Mouse (Mus musculus): Measurements from ENCODE around the gene Epas1. TPM values are rescaled to one million over a fixed set of nuclear protein-coding genes. Genes with fewer than 3 reads are reported as not detected.

Epas1 gene
- total RNA-seq, 2 experiments from 2014 or later, result 98.7 to 99.2 TPM

- Histone ChIP-seq H3K4me3 (no peak overlapping the region), H3K27ac (peak overlapping the region; percentile 32; the same call in 1 of the 2 replicates)
- TF ChIP-seq CTCF (conservative IDR thresholded peaks at IDR 0.05), result no peak
- DNase-seq (ENCODE audit: low spot score in 2 of 2), result no peak
Measured at GRCm38 (mm10) chr17:86765762-86766404, 12.4 kb downstream of the Epas1 start.

- peak overlapping the region; percentile 77; the same call in 1 of the 2 replicates for H3K27ac ChIP-seq
- H3K4me3 ChIP-seq, result no peak overlapping the region
- no peak for DNase-seq (ENCODE audit: low spot score in 2 of 2)
- peak; percentile 51 for TF ChIP-seq CTCF (conservative IDR thresholded peaks at IDR 0.05)
Measured at GRCm38 (mm10) chr17:86766412-86766811, 12.9 kb downstream of the Epas1 start.

DNA sequence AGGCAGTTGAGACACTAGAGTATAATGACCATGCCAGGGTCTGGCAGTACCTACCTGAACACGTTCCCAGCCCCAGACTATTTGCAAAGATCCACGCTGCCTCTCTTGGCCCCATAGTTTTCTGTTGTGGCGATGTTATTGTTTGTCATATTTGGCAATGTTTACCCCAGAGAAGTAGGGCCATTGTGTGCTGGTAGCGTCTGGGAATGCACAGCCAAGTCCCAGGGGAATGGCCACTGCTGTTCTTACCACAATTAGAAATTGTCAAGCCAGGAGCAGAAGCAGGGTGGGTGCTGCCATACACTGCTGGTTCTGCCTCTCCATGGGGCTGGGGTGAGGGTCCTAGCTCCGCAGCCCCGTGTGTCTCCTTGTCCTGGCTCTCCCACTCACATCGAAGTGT, 15.1 kb downstream of the Epas1 start:
- no peak overlapping the region for H3K4me3 ChIP-seq
- H3K27ac ChIP-seq, result peak overlapping the region; percentile 77
- no peak for TF ChIP-seq CTCF (conservative IDR thresholded peaks at IDR 0.05)
- DNase-seq (ENCODE audit: low spot score in 2 of 2), result no peak

DNA sequence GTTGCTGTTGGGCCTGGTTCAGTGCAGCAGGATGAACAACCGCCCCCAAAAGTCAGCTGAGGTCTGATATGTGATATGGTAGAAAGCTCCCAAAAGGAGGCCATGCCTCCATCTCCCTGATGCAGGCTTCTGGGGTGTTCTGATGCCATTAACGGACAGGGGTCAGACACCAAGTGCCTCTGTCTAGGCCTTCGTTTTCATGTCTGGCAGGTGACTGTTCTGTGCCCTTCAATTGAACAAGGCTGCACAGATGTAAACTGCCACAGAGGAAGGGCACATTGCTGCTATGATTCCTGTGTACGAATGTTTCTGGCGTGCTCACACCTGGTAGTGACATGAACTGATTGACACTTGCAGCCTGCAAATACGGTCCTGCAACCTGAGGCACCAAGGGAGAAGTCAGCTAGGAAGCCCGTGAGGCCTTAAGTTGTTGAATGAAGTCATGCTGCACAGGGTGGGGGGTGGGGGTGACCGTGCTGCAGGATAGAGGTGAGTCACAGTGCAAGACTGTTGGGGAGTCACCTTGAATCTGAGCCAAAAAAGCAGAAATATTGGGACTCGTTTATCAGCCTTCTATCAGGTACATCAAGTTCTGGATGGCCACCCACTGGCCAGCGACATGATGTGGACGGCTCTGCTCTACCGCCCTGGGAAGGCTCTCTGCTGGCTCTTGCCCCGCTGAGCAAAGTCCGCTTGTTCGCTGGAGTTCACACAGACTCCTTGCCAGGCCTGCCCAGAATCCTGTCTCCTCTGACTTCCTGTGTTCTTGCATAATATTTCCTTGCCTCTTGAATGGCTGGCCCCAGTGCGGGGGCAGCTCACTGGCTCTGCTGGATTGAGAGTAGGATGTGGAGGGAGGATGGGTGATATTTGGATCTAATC, 16.1 kb downstream of the Epas1 start:
- Histone ChIP-seq H3K4me3 (no peak overlapping the region), H3K27ac (peak overlapping the region; percentile 77)
- 0 out of 2 replicates have a peak, but pooled peaks have one; percentile 15 for TF ChIP-seq CTCF (conservative IDR thresholded peaks at IDR 0.05)
- no peak for DNase-seq (ENCODE audit: low spot score in 2 of 2)

- DNase-seq (ENCODE audit: low spot score in 2 of 2), result no peak
- no peak for TF ChIP-seq CTCF (conservative IDR thresholded peaks at IDR 0.05)
- peak overlapping the region; percentile 77 for H3K27ac ChIP-seq
- H3K4me3 ChIP-seq, result no peak overlapping the region
Measured at GRCm38 (mm10) chr17:86770848-86771247, 17.3 kb downstream of the Epas1 start.

- TF ChIP-seq CTCF (conservative IDR thresholded peaks at IDR 0.05), result no peak
- no peak for DNase-seq (ENCODE audit: low spot score in 2 of 2)
- Histone ChIP-seq H3K4me3 (peak overlapping the region; percentile 20; the same call in 1 of the 2 replicates), H3K27ac (peak overlapping the region; percentile 21; the same call in 1 of the 2 replicates)
Measured at GRCm38 (mm10) chr17:86772035-86772434, 18.5 kb downstream of the Epas1 start.

- Histone ChIP-seq H3K4me3 (no peak overlapping the region), H3K27ac (peak overlapping the region; percentile 21; the same call in 1 of the 2 replicates)
- DNase-seq (ENCODE audit: low spot score in 2 of 2), result no peak
- TF ChIP-seq CTCF (conservative IDR thresholded peaks at IDR 0.05), result no peak
Measured at GRCm38 (mm10) chr17:86772929-86773588, 19.6 kb downstream of the Epas1 start.

DNA sequence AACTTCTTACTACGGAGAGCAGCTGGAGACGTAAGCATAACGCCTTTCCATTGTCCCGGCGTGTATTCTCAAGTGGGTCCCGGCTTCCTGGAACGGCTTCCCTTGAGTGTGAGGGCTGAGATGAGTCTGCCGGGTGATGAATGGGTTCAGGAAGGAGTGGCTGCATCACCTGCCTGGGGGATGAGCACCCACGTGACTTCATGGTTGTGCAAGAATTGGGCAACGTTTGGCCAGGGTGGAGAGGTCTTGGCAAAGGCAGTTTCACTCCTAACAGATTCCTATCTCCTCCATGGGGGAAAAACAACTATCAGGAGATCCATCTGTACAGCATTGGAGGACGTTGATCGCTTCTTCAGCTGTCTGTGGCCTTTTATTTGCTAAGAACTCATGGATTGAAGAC, 23.0 kb downstream of the Epas1 start:
- DNase-seq (ENCODE audit: low spot score in 2 of 2), result no peak
- no peak overlapping the region for H3K4me3 ChIP-seq
- TF ChIP-seq CTCF (conservative IDR thresholded peaks at IDR 0.05), result no peak
- no peak overlapping the region for H3K27ac ChIP-seq

DNA sequence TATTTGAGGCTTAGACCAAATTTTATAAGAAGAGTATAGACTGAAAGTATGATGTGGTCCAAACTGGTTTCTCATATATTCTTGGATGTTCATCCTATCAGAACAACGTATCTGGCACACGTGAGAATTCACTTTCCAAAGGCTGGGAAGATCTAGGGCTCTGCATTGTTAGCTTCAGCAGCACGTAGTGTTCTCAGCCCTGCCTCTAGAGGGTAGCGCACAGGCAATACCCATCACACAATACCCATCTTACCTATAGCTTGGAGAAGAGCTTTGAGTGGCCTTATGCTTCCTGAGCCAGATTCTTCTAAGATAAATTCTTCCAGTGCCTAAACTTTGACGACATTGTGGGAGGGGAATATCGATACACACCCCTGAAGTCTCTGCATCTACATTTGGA, 24.6 kb downstream of the Epas1 start:
- H3K27ac ChIP-seq, result no peak overlapping the region
- DNase-seq (ENCODE audit: low spot score in 2 of 2), result no peak
- TF ChIP-seq CTCF (conservative IDR thresholded peaks at IDR 0.05), result peak; percentile 60
- H3K4me3 ChIP-seq, result no peak overlapping the region

DNA sequence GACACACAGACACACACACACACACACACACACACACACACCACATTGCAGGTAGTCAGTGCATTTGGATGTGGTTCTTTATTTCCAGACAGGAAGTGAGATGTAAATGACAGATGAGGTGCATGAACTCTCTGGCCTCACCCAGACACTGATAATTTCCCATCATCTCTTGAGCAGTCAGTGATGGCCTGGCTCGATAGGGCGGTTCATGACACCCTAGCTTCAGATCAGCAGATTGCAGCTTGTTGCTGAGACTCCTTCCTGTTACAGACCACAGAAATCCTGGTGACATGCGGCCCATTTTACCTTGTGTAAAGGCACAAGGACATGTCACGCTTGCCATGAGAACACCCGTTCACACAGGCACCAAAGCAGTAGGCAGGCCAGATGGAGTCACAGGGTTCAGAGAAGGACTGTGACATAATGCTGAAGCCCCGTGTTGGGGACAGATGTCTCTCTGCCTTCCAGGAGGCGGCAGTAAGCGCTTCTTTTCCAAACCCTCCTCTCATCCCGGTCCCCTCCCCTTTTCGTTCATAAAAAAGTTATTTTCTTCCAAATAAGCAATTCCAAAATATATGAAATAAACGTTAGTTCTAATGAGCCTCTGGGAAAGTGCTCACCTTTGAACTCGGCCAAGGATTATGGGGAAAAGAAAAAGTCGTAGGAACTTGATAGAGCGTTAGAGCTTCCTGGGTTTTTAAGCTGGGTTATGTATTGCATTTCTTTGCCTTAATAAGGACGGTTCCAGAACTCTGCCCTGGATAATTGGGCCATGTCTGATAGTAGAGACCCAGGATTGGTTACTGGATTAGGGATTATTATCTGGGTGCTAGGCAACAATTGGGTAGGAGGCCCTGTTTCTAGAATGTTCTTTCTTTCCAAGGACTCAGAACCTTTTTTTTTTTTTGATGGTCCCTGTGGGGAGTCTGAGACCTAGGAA, 26.0 kb downstream of the Epas1 start:
- peak; percentile 53 for TF ChIP-seq CTCF (conservative IDR thresholded peaks at IDR 0.05)
- DNase-seq (ENCODE audit: low spot score in 2 of 2), result no peak
- peak overlapping the region; percentile 54 for H3K27ac ChIP-seq
- no peak overlapping the region for H3K4me3 ChIP-seq

DNA sequence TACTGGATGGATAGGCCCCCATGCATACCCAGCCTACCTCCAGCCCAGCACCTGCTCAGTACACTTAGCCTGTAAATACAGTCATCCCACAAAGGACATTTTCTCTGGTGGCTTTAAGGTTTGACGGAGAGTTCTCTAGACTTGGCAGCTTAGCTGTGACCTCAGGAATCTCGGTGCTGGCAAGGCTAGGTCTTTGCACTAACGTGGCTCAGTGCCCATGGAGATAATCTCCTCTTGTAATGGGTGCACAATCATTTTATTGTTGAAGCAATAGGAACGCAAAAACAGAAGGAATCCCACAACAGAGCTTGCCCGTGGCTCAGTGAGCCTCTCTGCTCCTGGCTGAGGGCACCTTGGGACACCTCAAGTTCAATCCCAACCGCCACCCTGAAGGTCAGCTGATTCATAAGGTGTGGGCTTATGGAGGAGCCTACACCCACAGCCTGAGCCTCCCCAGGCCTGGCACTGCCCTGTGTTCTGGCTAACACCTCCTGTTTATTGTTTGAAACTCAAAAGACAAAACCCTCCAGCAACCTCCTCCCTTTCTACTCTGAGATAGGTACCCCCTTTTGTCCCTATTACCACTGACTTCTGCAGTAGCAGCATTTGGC, 27.3 kb downstream of the Epas1 start:
- H3K4me3 ChIP-seq, result no peak overlapping the region
- H3K27ac ChIP-seq, result peak overlapping the region; percentile 76

More for the DNA sequence above, 27.3 kb downstream of the Epas1 start:
- no peak for TF ChIP-seq CTCF (conservative IDR thresholded peaks at IDR 0.05)
- no peak for DNase-seq (ENCODE audit: low spot score in 2 of 2)

Measured in layer of hippocampus, adult 2 months (tissue).